Mouse (Mus musculus): Measurements from ENCODE around the gene Cdc40. TPM values are rescaled to one million over a fixed set of nuclear protein-coding genes. Genes with fewer than 3 reads are reported as not detected.

The Cdc40 gene
- polyA plus RNA-seq, 1 experiment: 35.6 TPM

GRCm38 (mm10) chr10:40885432-40885831, 2.3 kb upstream of the Cdc40 start:
- WGBS: 90% methylated on average over 7 of the region's 7 CpGs
- no peak overlapping the region for H3K27ac ChIP-seq (ENCODE audit: control insufficient read depth, insufficient read depth, low read length)
- peaks cover 5% of the 10 kb centered on the region for H3K4me1 ChIP-seq (replicated peaks; ENCODE audit: control insufficient read depth, insufficient read depth, low read length)
- peaks cover 8% of the 10 kb centered on the region for H3K27me3 ChIP-seq (ENCODE audit: control insufficient read depth, insufficient read depth, low read length)
- H3K36me3 ChIP-seq (ENCODE audit: control insufficient read depth, insufficient read depth, low read length): no peaks in the 10 kb centered on the region
- no peak for TF ChIP-seq POLR2A (IDR thresholded peaks at IDR 0.05; ENCODE audit: control insufficient read depth, extremely low read depth, insufficient read depth, low read length, poor library complexity)
- no peak for TF ChIP-seq CTCF (IDR thresholded peaks at IDR 0.05; ENCODE audit: borderline replicate concordance, control insufficient read depth, extremely low read depth, insufficient read depth, low read length, poor library complexity)
- DNase-seq: no peak
- no peak overlapping the region for H3K4me3 ChIP-seq (ENCODE audit: control insufficient read depth, insufficient read depth, low read length)

- DNase-seq: peak; percentile 31
- H3K4me3 ChIP-seq (ENCODE audit: control insufficient read depth, insufficient read depth, low read length): peak overlapping the region; percentile 82
- under 1% methylated on average over 40 of the region's 40 CpGs for WGBS
Observed at GRCm38 (mm10) chr10:40884279-40884806, 1.2 kb upstream of the Cdc40 start.

GRCm38 (mm10) chr10:40883644-40884278, 650 bp upstream of the Cdc40 start:
- no peak for DNase-seq

More at GRCm38 (mm10) chr10:40884279-40884806, 1.2 kb upstream of the Cdc40 start:
- H3K27me3 ChIP-seq (ENCODE audit: control insufficient read depth, insufficient read depth, low read length): peaks cover 8% of the 10 kb centered on the region
- H3K27ac ChIP-seq (ENCODE audit: control insufficient read depth, insufficient read depth, low read length): no peak overlapping the region
- H3K4me1 ChIP-seq (replicated peaks; ENCODE audit: control insufficient read depth, insufficient read depth, low read length): peaks cover 5% of the 10 kb centered on the region
- no peaks in the 10 kb centered on the region for H3K36me3 ChIP-seq (ENCODE audit: control insufficient read depth, insufficient read depth, low read length)
- TF ChIP-seq CTCF (IDR thresholded peaks at IDR 0.05; ENCODE audit: borderline replicate concordance, control insufficient read depth, extremely low read depth, insufficient read depth, low read length, poor library complexity): no peak
- no peak for TF ChIP-seq POLR2A (IDR thresholded peaks at IDR 0.05; ENCODE audit: control insufficient read depth, extremely low read depth, insufficient read depth, low read length, poor library complexity)

GRCm38 (mm10) chr10:40882333-40882732, 778 bp downstream of the Cdc40 start:
- DNase-seq: no peak
- Histone ChIP-seq H3K4me3 (ENCODE audit: control insufficient read depth, insufficient read depth, low read length) (peak overlapping the region; percentile 78), H3K27me3 (ENCODE audit: control insufficient read depth, insufficient read depth, low read length) (peaks cover 6% of the 10 kb centered on the region), H3K36me3 (ENCODE audit: control insufficient read depth, insufficient read depth, low read length) (no peaks in the 10 kb centered on the region), H3K27ac (ENCODE audit: control insufficient read depth, insufficient read depth, low read length) (no peak overlapping the region), H3K4me1 (replicated peaks; ENCODE audit: control insufficient read depth, insufficient read depth, low read length) (peaks cover 7% of the 10 kb centered on the region)
- TF ChIP-seq CTCF (IDR thresholded peaks at IDR 0.05; ENCODE audit: borderline replicate concordance, control insufficient read depth, extremely low read depth, insufficient read depth, low read length, poor library complexity) (no peak), POLR2A (IDR thresholded peaks at IDR 0.05; ENCODE audit: control insufficient read depth, extremely low read depth, insufficient read depth, low read length, poor library complexity) (no peak)
- WGBS: 7% methylated on average over 9 of the region's 9 CpGs

More at GRCm38 (mm10) chr10:40883644-40884278, 650 bp upstream of the Cdc40 start:
- WGBS: under 1% methylated on average over 87 of the region's 87 CpGs
- peaks cover 8% of the 10 kb centered on the region for H3K27me3 ChIP-seq (ENCODE audit: control insufficient read depth, insufficient read depth, low read length)
- no peaks in the 10 kb centered on the region for H3K36me3 ChIP-seq (ENCODE audit: control insufficient read depth, insufficient read depth, low read length)
- peak overlapping the region; percentile 82 for H3K4me3 ChIP-seq (ENCODE audit: control insufficient read depth, insufficient read depth, low read length)
- TF ChIP-seq POLR2A (IDR thresholded peaks at IDR 0.05; ENCODE audit: control insufficient read depth, extremely low read depth, insufficient read depth, low read length, poor library complexity) (no peak), CTCF (IDR thresholded peaks at IDR 0.05; ENCODE audit: borderline replicate concordance, control insufficient read depth, extremely low read depth, insufficient read depth, low read length, poor library complexity) (no peak)
- H3K27ac ChIP-seq (ENCODE audit: control insufficient read depth, insufficient read depth, low read length): no peak overlapping the region
- H3K4me1 ChIP-seq (replicated peaks; ENCODE audit: control insufficient read depth, insufficient read depth, low read length): peaks cover 5% of the 10 kb centered on the region

- peaks cover 7% of the 10 kb centered on the region for H3K4me1 ChIP-seq (replicated peaks; ENCODE audit: control insufficient read depth, insufficient read depth, low read length)
- H3K27me3 ChIP-seq (ENCODE audit: control insufficient read depth, insufficient read depth, low read length): peaks cover 6% of the 10 kb centered on the region
- H3K27ac ChIP-seq (ENCODE audit: control insufficient read depth, insufficient read depth, low read length): no peak overlapping the region
- no peak overlapping the region for H3K4me3 ChIP-seq (ENCODE audit: control insufficient read depth, insufficient read depth, low read length)
- WGBS: 92% methylated on average over 3 of the region's 3 CpGs
- TF ChIP-seq CTCF (IDR thresholded peaks at IDR 0.05; ENCODE audit: borderline replicate concordance, control insufficient read depth, extremely low read depth, insufficient read depth, low read length, poor library complexity) (no peak), POLR2A (IDR thresholded peaks at IDR 0.05; ENCODE audit: control insufficient read depth, extremely low read depth, insufficient read depth, low read length, poor library complexity) (no peak)
- DNase-seq: no peak
- H3K36me3 ChIP-seq (ENCODE audit: control insufficient read depth, insufficient read depth, low read length): no peaks in the 10 kb centered on the region
Observed at GRCm38 (mm10) chr10:40881236-40881635, 1.9 kb downstream of the Cdc40 start.

GRCm38 (mm10) chr10:40879969-40880368, 3.1 kb downstream of the Cdc40 start:
- TF ChIP-seq CTCF (IDR thresholded peaks at IDR 0.05; ENCODE audit: borderline replicate concordance, control insufficient read depth, extremely low read depth, insufficient read depth, low read length, poor library complexity) (no peak), POLR2A (IDR thresholded peaks at IDR 0.05; ENCODE audit: control insufficient read depth, extremely low read depth, insufficient read depth, low read length, poor library complexity) (no peak)
- DNase-seq: no peak
- WGBS: 92% methylated on average over 9 of the region's 9 CpGs
- Histone ChIP-seq H3K4me1 (replicated peaks; ENCODE audit: control insufficient read depth, insufficient read depth, low read length) (peaks cover 7% of the 10 kb centered on the region), H3K27me3 (ENCODE audit: control insufficient read depth, insufficient read depth, low read length) (peaks cover 6% of the 10 kb centered on the region), H3K4me3 (ENCODE audit: control insufficient read depth, insufficient read depth, low read length) (no peak overlapping the region), H3K36me3 (ENCODE audit: control insufficient read depth, insufficient read depth, low read length) (no peaks in the 10 kb centered on the region), H3K27ac (ENCODE audit: control insufficient read depth, insufficient read depth, low read length) (no peak overlapping the region)

Data from thymus, adult 2 months (tissue).